Mouse (Mus musculus): ENCODE measurements around the gene Fam222a. TPM values are rescaled to one million over a fixed set of nuclear protein-coding genes. Genes with fewer than 3 reads are reported as not detected.

The Fam222a gene
- polyA plus RNA-seq, 2 experiments, result 0.56 to 0.71 TPM

DNA sequence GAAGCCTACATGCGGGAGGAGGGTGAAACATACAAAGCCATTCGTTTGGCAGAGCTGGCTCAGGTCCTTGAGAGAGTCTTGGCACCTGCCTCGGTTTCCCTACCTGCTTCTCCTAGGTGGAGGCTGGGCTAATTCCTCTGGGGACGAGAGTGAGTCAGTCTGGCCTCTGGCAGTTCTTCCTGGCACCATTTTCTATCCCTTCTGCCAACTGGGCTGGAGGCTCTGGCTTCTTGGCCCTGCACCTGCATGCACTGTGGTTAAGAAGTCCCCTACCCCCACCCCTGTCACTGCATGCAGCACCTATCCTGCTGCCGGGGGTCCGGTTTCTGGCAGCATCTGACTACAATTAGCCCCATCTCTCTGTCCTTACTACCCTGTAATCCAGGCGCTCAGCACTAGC is 7.7 kb downstream of the Fam222a start:
- Histone ChIP-seq H3K9ac (replicated peaks) (no peak overlapping the region), H3K4me1 (replicated peaks; ENCODE audit: control insufficient read depth in 2 of 2, insufficient read depth in 2 of 2, low read length in 1 of 2) (no peaks in the 10 kb centered on the region; a peak in 2 of 4 replicates), H3K36me3 (replicated peaks; ENCODE audit: control insufficient read depth, insufficient read depth, low read depth) (no peaks in the 10 kb centered on the region), H3K9me3 (ENCODE audit: control insufficient read depth, low read length) (no peaks in the 10 kb centered on the region), H3K27me3 (ENCODE audit: control insufficient read depth, insufficient read depth, low read length) (peaks cover 18% of the 10 kb centered on the region), H3K4me3 (ENCODE audit: insufficient read depth in 1 of 2, low read depth in 2 of 2, low read length in 2 of 2) (no peak overlapping the region), H3K4me2 (ENCODE audit: low read depth) (no peak overlapping the region), H3K27ac (no peak overlapping the region)
- DNase-seq (ENCODE audit: low read depth in 3 of 3, low spot score in 3 of 3) (no peak), ATAC-seq (ENCODE audit: insufficient read depth) (no peak)
- TF ChIP-seq EP300 (IDR thresholded peaks at IDR 0.05; ENCODE audit: low read depth) (no peak), CTCF (IDR thresholded peaks at IDR 0.05; ENCODE audit: low read depth) (no peak)
- WGBS (ENCODE audit: insufficient replicate concordance), result 61% methylated on average over 7 of the region's 7 CpGs

DNA sequence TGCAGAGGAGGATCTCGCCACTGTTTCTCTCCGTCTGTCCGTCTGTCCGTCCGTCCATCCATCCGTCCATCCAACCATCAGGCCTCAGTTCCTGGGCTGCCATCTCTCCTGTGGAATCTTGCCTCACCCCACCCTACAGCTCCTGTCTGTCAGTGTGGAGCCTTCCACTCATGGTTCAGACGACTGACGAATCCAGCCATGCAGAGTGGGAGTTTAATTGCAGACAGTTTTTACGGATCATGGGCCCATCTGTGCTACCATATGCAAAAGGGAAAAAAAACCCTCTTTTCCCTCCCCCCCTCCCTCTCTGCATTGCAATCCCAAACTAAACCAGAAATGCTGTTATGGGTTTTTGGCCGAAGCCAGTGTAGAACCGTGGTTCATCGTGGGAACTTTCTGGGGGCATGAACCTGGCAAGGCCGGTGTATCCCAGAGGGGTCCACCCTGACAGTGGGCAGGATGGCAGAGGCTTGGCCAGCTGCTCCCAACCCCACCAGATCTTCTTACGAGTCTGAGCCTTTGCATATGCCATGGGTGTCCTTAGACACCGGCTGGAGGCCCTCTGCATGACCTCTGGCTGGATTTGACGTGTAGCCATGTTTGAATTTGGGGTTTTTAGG is 8.3 kb downstream of the Fam222a start:
- DNase-seq (ENCODE audit: low read depth in 3 of 3, low spot score in 3 of 3), result no peak
- 78% methylated on average over 16 of the region's 16 CpGs for WGBS (ENCODE audit: insufficient replicate concordance)
- Histone ChIP-seq H3K36me3 (replicated peaks; ENCODE audit: control insufficient read depth, insufficient read depth, low read depth) (no peaks in the 10 kb centered on the region), H3K4me3 (ENCODE audit: insufficient read depth in 1 of 2, low read depth in 2 of 2, low read length in 2 of 2) (no peak overlapping the region), H3K27me3 (ENCODE audit: control insufficient read depth, insufficient read depth, low read length) (peaks cover 13% of the 10 kb centered on the region), H3K4me1 (replicated peaks; ENCODE audit: control insufficient read depth in 2 of 2, insufficient read depth in 2 of 2, low read length in 1 of 2) (no peaks in the 10 kb centered on the region; a peak in 2 of 4 replicates), H3K27ac (no peak overlapping the region), H3K4me2 (ENCODE audit: low read depth) (no peak overlapping the region), H3K9me3 (ENCODE audit: control insufficient read depth, low read length) (no peaks in the 10 kb centered on the region), H3K9ac (replicated peaks) (no peak overlapping the region)
- no peak for ATAC-seq (ENCODE audit: insufficient read depth)
- TF ChIP-seq EP300 (IDR thresholded peaks at IDR 0.05; ENCODE audit: low read depth), result no peak
- TF ChIP-seq CTCF (IDR thresholded peaks at IDR 0.05; ENCODE audit: low read depth), result no peak

DNA sequence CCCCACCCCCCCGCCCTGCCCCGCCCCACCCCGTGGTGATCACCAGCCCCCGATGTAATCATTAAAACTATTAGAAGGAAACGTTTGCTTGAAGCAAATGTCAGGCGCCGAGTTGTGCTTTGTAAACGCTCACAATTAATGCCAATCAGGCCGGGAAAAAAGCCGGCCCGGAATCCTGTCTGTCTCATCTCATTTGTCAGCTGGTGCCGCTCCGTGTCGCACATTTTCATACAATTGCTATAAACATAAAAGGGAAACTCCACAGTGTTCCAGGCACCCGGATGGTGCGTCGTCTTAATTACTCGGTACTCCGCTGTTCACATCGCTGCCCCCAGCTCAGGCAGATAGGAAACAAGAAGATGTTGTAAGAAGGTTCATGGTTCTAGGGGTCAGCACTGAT is 10.5 kb downstream of the Fam222a start:
- Histone ChIP-seq H3K9me3 (ENCODE audit: control insufficient read depth, low read length) (no peaks in the 10 kb centered on the region), H3K36me3 (replicated peaks; ENCODE audit: control insufficient read depth, insufficient read depth, low read depth) (no peaks in the 10 kb centered on the region), H3K4me2 (ENCODE audit: low read depth) (no peak overlapping the region), H3K4me1 (replicated peaks; ENCODE audit: control insufficient read depth in 2 of 2, insufficient read depth in 2 of 2, low read length in 1 of 2) (no peaks in the 10 kb centered on the region; a peak in 2 of 4 replicates), H3K9ac (replicated peaks) (no peak overlapping the region), H3K4me3 (ENCODE audit: insufficient read depth in 1 of 2, low read depth in 2 of 2, low read length in 2 of 2) (no peak overlapping the region), H3K27me3 (ENCODE audit: control insufficient read depth, insufficient read depth, low read length) (no peaks in the 10 kb centered on the region), H3K27ac (no peak overlapping the region)
- 72% methylated on average over 20 of the region's 20 CpGs for WGBS (ENCODE audit: insufficient replicate concordance)
- ATAC-seq (ENCODE audit: insufficient read depth) (no peak), DNase-seq (ENCODE audit: low read depth in 3 of 3, low spot score in 3 of 3) (no peak)
- TF ChIP-seq EP300 (IDR thresholded peaks at IDR 0.05; ENCODE audit: low read depth) (no peak), CTCF (IDR thresholded peaks at IDR 0.05; ENCODE audit: low read depth) (no peak)

DNA sequence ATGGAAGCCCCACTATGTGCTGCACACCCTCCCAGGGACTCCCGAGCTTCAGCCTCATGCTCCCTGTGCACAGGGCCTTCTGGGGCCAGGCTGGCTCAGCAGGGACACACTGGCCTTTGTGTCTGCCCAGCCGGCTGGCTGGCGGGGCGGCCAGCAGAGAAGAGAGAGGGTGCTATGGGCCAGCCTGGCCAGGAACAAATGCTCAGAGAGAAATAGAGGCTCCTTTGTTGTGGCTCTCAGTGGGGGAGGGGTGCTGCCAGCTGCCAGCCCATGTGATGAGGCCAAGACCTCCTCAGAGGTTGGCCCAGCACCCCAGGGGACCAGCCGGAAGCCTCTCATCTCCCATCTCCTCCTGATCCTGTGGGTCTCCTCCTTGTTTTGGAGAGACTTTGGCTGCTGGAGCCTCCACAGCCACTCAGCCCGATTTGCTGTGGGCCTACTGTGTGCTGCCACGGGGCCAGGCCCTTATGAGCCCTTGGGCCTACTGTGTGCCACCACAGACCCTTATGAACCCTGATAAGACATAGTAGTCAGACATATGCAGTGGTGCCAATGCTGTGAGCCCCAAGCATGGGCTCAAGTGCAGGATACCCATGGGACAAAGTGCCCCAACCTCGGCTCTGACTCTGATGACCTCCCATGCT is 12.0 kb downstream of the Fam222a start:
- ATAC-seq (ENCODE audit: insufficient read depth), result no peak
- WGBS (ENCODE audit: insufficient replicate concordance), result 54% methylated on average over 8 of the region's 8 CpGs

DNA sequence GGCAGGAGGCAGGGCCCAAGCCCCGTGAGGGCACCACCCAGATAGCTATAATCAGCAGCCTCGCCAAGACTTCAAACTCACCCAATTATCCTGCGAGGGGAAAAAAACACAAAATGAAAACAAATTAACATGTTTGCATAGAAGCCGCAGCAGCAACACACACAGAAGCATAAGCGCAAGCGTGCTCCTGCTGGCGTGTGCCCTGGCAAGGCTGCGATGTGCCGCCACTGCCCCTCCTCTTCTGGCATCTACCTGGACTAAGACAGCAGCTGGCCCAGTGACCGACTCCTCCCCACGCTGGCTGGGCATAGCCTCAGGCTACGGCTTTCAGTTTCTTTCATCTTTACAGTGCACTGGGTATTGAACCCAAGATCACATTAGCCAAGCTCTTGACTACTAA is 13.7 kb downstream of the Fam222a start:
- Histone ChIP-seq H3K4me3 (ENCODE audit: insufficient read depth in 1 of 2, low read depth in 2 of 2, low read length in 2 of 2) (no peak overlapping the region), H3K9ac (replicated peaks) (no peak overlapping the region), H3K27me3 (ENCODE audit: control insufficient read depth, insufficient read depth, low read length) (no peaks in the 10 kb centered on the region), H3K4me2 (ENCODE audit: low read depth) (no peak overlapping the region), H3K4me1 (replicated peaks; ENCODE audit: control insufficient read depth in 2 of 2, insufficient read depth in 2 of 2, low read length in 1 of 2) (0 out of 4 replicates have a peak, but pooled peaks cover 0 to 2% of the 10 kb centered on the region in 2 experiments), H3K27ac (no peak overlapping the region), H3K9me3 (ENCODE audit: control insufficient read depth, low read length) (no peaks in the 10 kb centered on the region), H3K36me3 (replicated peaks; ENCODE audit: control insufficient read depth, insufficient read depth, low read depth) (no peaks in the 10 kb centered on the region)
- WGBS (ENCODE audit: insufficient replicate concordance), result 77% methylated on average over 12 of the region's 12 CpGs
- DNase-seq (ENCODE audit: low read depth in 3 of 3, low spot score in 3 of 3) (no peak), ATAC-seq (ENCODE audit: insufficient read depth) (no peak)
- TF ChIP-seq CTCF (IDR thresholded peaks at IDR 0.05; ENCODE audit: low read depth) (no peak), EP300 (IDR thresholded peaks at IDR 0.05; ENCODE audit: low read depth) (no peak)

More for the DNA sequence above, 12.0 kb downstream of the Fam222a start:
- DNase-seq (ENCODE audit: low read depth in 3 of 3, low spot score in 3 of 3), result no peak
- Histone ChIP-seq H3K9ac (replicated peaks) (no peak overlapping the region), H3K27ac (no peak overlapping the region), H3K4me2 (ENCODE audit: low read depth) (no peak overlapping the region), H3K27me3 (ENCODE audit: control insufficient read depth, insufficient read depth, low read length) (no peaks in the 10 kb centered on the region), H3K4me1 (replicated peaks; ENCODE audit: control insufficient read depth in 2 of 2, insufficient read depth in 2 of 2, low read length in 1 of 2) (no peaks in the 10 kb centered on the region), H3K36me3 (replicated peaks; ENCODE audit: control insufficient read depth, insufficient read depth, low read depth) (no peaks in the 10 kb centered on the region), H3K9me3 (ENCODE audit: control insufficient read depth, low read length) (no peaks in the 10 kb centered on the region), H3K4me3 (ENCODE audit: insufficient read depth in 1 of 2, low read depth in 2 of 2, low read length in 2 of 2) (no peak overlapping the region)
- TF ChIP-seq EP300 (IDR thresholded peaks at IDR 0.05; ENCODE audit: low read depth) (no peak), CTCF (IDR thresholded peaks at IDR 0.05; ENCODE audit: low read depth) (no peak)
